Mouse (Mus musculus) forebrain, embryonic 16.5 days (tissue): ENCODE measurements around the gene Hoxd11. TPM values are rescaled to one million over a fixed set of nuclear protein-coding genes. Genes with fewer than 3 reads are reported as not detected.

Source experiments
- ATAC-seq: fragments of 200-750 bp; cut with Nextera tagmentation; 2 replicates; pipeline ENCODE4 v1.8.0; 2017; ENCODE audit warnings: mild to moderate bottlenecking, moderate library complexity
- H3K27ac ChIP-seq: fragments of 300-500 bp; sonication (generic); 2 replicates; pipeline ENCODE4 v1.5.1; 2014; ENCODE audit warnings: low read length, control low read depth
- H3K27me3 ChIP-seq: fragments of 300-500 bp; sonication (generic); replicated peaks from 2 replicates; pipeline ENCODE4 v1.6.1; 2014; ENCODE audit warnings: low read length; ENCODE audit not compliant: control insufficient read depth, insufficient read depth
- H3K36me3 ChIP-seq: fragments of 300-500 bp; sonication (generic); 2 replicates; pipeline ENCODE4 v1.6.1; 2014; ENCODE audit not compliant: control insufficient read depth, insufficient read depth
- H3K4me1 ChIP-seq: fragments of 300-500 bp; sonication (generic); replicated peaks from 2 replicates; pipeline ENCODE4 v1.6.1; 2014; ENCODE audit warnings: low read length; ENCODE audit not compliant: control insufficient read depth, insufficient read depth
- H3K4me2 ChIP-seq: fragments of 300-500 bp; sonication (generic); 2 replicates; pipeline ENCODE4 v1.6.1; 2014; ENCODE audit warnings: mild to moderate bottlenecking, low read length, control low read depth
- H3K4me3 ChIP-seq: fragments of 300-500 bp; sonication (generic); replicated peaks from 2 replicates; pipeline ENCODE4 v1.5.1; 2014; ENCODE audit warnings: mild to moderate bottlenecking, low read length, control low read depth
- H3K9ac ChIP-seq: fragments of 300-500 bp; sonication (generic); replicated peaks from 2 replicates; pipeline ENCODE4 v1.6.1; 2014; ENCODE audit warnings: low read depth, low read length, control low read depth
- H3K9me3 ChIP-seq: fragments of 300-500 bp; sonication (generic); 2 replicates; pipeline ENCODE4 v1.6.1; 2016; ENCODE audit warnings: low read length; ENCODE audit not compliant: control insufficient read depth
- WGBS: fragments of 180-500 bp; shearing (Covaris S2); extraction: QIAGEN DNeasy Blood & Tissue Kit; methylation state at CpG from one replicate; pipeline ENCODE4 v1.1.7; 2014; 5-methylcytosine and 5-hydroxymethylcytosine counted together
- polyA plus RNA-seq: library from polyadenylated mRNA; unstranded; fragments of >200 nt; fragmentation: Nextera tagmentation; extraction: Ambion mirVana; gene quantifications from 2 replicates; pipeline ENCODE4 v1.2.1, GENCODE M21; 2015

Hoxd11 gene
- polyA plus RNA-seq, 1 experiment from 2014 or later: not detected

- no peaks in the 10 kb centered on the region for H3K9me3 ChIP-seq
- H3K4me1 ChIP-seq: peaks cover 7% of the 10 kb centered on the region
- under 1% methylated on average over 67 of the region's 69 CpGs for WGBS
- peak overlapping the region; percentile 24 for H3K4me3 ChIP-seq
- H3K27ac ChIP-seq: no peak overlapping the region
- H3K9ac ChIP-seq: no peak overlapping the region
- H3K4me2 ChIP-seq: peak overlapping the region; percentile 39
- H3K36me3 ChIP-seq: no peaks in the 10 kb centered on the region
- ATAC-seq: no peak; the same call in 1 of the 2 replicates
- H3K27me3 ChIP-seq: peaks cover 55% of the 10 kb centered on the region
These were observed 23.3 kb upstream of the Hoxd11 start for GRCm38 (mm10) chr2:74655821-74656631.

- 3% methylated on average over 4 of the region's 4 CpGs for WGBS
- peaks cover 58% of the 10 kb centered on the region for H3K27me3 ChIP-seq
These were observed 22.7 kb upstream of the Hoxd11 start for GRCm38 (mm10) chr2:74656632-74657021.

GRCm38 (mm10) chr2:74657251-74658023 lies 21.9 kb upstream of the Hoxd11 start:
- H3K9ac ChIP-seq: no peak overlapping the region

More at GRCm38 (mm10) chr2:74656632-74657021, 22.7 kb upstream of the Hoxd11 start:
- Histone ChIP-seq H3K36me3 (no peaks in the 10 kb centered on the region), H3K27ac (no peak overlapping the region), H3K4me1 (peaks cover 7% of the 10 kb centered on the region), H3K4me3 (no peak overlapping the region), H3K9ac (no peak overlapping the region), H3K9me3 (no peaks in the 10 kb centered on the region), H3K4me2 (no peak overlapping the region)
- ATAC-seq: no peak

DNA sequence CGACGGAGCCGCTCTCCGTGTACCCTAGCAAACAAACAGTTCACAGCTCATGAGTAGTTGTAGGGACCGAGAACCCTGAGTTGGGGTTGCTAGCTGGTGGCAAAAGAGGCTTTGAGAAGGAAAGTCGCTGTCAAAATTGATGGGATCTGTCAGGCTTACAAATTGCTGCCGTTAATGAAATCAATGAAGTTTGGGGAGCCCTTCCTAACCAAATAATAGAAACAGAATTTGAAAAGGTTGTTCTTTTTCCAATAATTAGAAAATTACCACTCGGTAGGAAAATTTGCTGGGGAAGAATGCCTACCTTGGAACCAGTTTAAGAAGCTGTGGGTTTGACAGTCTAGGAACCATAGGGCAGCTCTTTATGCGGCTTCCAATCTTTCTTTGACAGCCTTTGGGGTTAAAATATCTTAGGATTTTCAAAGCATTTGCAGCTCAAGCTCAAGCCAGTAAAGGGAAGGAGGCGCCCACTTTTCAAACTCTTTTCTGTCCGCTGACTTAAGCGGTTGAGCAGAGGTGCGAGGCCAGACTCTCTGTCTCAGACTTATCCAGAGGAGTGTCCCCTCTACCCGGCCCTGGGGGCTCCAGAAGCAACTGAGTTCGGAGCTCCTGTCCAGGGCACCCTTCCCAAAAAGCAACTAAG lies 21.2 kb upstream of the Hoxd11 start:
- 2% methylated on average over 15 of the region's 15 CpGs for WGBS
- Histone ChIP-seq H3K4me3 (no peak overlapping the region), H3K9me3 (no peaks in the 10 kb centered on the region), H3K4me1 (peaks cover 7% of the 10 kb centered on the region), H3K27ac (no peak overlapping the region), H3K9ac (no peak overlapping the region), H3K36me3 (no peaks in the 10 kb centered on the region), H3K27me3 (peaks cover 61% of the 10 kb centered on the region), H3K4me2 (no peak overlapping the region)
- no peak for ATAC-seq

More at GRCm38 (mm10) chr2:74657251-74658023, 21.9 kb upstream of the Hoxd11 start:
- H3K4me1 ChIP-seq: peaks cover 7% of the 10 kb centered on the region
- H3K9me3 ChIP-seq: no peaks in the 10 kb centered on the region
- no peak overlapping the region for H3K4me3 ChIP-seq
- ATAC-seq: no peak; the same call in 1 of the 2 replicates
- no peak overlapping the region for H3K4me2 ChIP-seq
- 3% methylated on average over 62 of the region's 62 CpGs for WGBS
- no peaks in the 10 kb centered on the region for H3K36me3 ChIP-seq
- peaks cover 56% of the 10 kb centered on the region for H3K27me3 ChIP-seq
- H3K27ac ChIP-seq: no peak overlapping the region

- no peak overlapping the region for H3K27ac ChIP-seq
- H3K4me1 ChIP-seq: peaks cover 7% of the 10 kb centered on the region
- H3K9ac ChIP-seq: no peak overlapping the region
- no peaks in the 10 kb centered on the region for H3K36me3 ChIP-seq
- H3K9me3 ChIP-seq: no peaks in the 10 kb centered on the region
- peaks cover 64% of the 10 kb centered on the region for H3K27me3 ChIP-seq
- under 1% methylated on average over 47 of the region's 47 CpGs for WGBS
- no peak for ATAC-seq
- no peak overlapping the region for H3K4me2 ChIP-seq
- no peak overlapping the region for H3K4me3 ChIP-seq
These were observed 20.5 kb upstream of the Hoxd11 start for GRCm38 (mm10) chr2:74658667-74659371.

- Histone ChIP-seq H3K36me3 (no peaks in the 10 kb centered on the region), H3K4me1 (peaks cover 7% of the 10 kb centered on the region), H3K4me3 (no peak within 1 kb of the TSS), H3K4me2 (no peak within 1 kb of the TSS), H3K27me3 (peaks cover 64% of the 10 kb centered on the region), H3K9me3 (no peaks in the 10 kb centered on the region), H3K27ac (no peak within 1 kb of the TSS), H3K9ac (no peak within 1 kb of the TSS)
- ATAC-seq: no peak
- 2% methylated on average over 28 of the region's 28 CpGs for whole genome bisulfite sequencing
These were observed 19.8 kb upstream of the Hoxd11 start, which contains the start of gene Evx2 for GRCm38 (mm10) chr2:74659507-74660005. Evx2 (minus strand) TSS chr2:74659557.

- ATAC-seq: no peak
- Histone ChIP-seq H3K36me3 (no peaks in the 10 kb centered on the region), H3K27ac (no peak overlapping the region), H3K9me3 (no peaks in the 10 kb centered on the region), H3K9ac (no peak overlapping the region), H3K4me1 (peaks cover 4% of the 10 kb centered on the region), H3K27me3 (peaks cover 63% of the 10 kb centered on the region), H3K4me2 (no peak overlapping the region), H3K4me3 (no peak overlapping the region)
- 2% methylated on average over 30 of the region's 30 CpGs for WGBS
These were observed 18.7 kb upstream of the Hoxd11 start for GRCm38 (mm10) chr2:74660421-74661375.

- ATAC-seq: peak; percentile 57; the same call in 1 of the 2 replicates
These were observed 17.7 kb upstream of the Hoxd11 start for GRCm38 (mm10) chr2:74661685-74662084.

More at GRCm38 (mm10) chr2:74661685-74662084, 17.7 kb upstream of the Hoxd11 start:
- Histone ChIP-seq H3K4me2 (no peak overlapping the region), H3K27ac (no peak overlapping the region), H3K36me3 (no peaks in the 10 kb centered on the region), H3K4me1 (no peaks in the 10 kb centered on the region; the same call in 1 of the 2 replicates), H3K9me3 (no peaks in the 10 kb centered on the region), H3K4me3 (no peak overlapping the region), H3K9ac (no peak overlapping the region), H3K27me3 (peaks cover 62% of the 10 kb centered on the region)
- WGBS: 1% methylated on average over 14 of the region's 14 CpGs
